Mouse (Mus musculus) stomach, embryonic 15.5 days (tissue): ENCODE measurements around the gene Nrxn2. TPM values are rescaled to one million over a fixed set of nuclear protein-coding genes. Genes with fewer than 3 reads are reported as not detected.

Experiments used
- ATAC-seq: fragments of 200-750 bp; cut with Nextera tagmentation; 2 replicates; pipeline ENCODE4 v1.8.0; 2017; ENCODE audit warnings: low read depth, moderate number of reproducible peaks, moderate TSS enrichment; ENCODE audit not compliant: insufficient read depth, low FRiP score
- H3K27ac ChIP-seq: fragments of 300-500 bp; sonication (generic); 2 replicates; pipeline ENCODE4 v1.5.1; 2015; ENCODE audit warnings: mild to moderate bottlenecking, inconsistent platforms
- H3K27me3 ChIP-seq: fragments of 300-500 bp; sonication (generic); replicated peaks from 2 replicates; pipeline ENCODE4 v1.6.1; 2015; ENCODE audit warnings: inconsistent platforms
- H3K36me3 ChIP-seq: fragments of 300-500 bp; sonication (generic); 2 replicates; pipeline ENCODE4 v1.6.1; 2015; ENCODE audit warnings: inconsistent platforms
- H3K4me1 ChIP-seq: fragments of 300-500 bp; sonication (generic); 2 replicates; pipeline ENCODE4 v1.6.1; 2015; ENCODE audit warnings: inconsistent platforms
- H3K4me2 ChIP-seq: fragments of 300-500 bp; sonication (generic); 2 replicates; pipeline ENCODE4 v1.6.1; 2015; ENCODE audit warnings: mild to moderate bottlenecking, inconsistent platforms
- H3K4me3 ChIP-seq: fragments of 300-500 bp; sonication (generic); replicated peaks from 2 replicates; pipeline ENCODE4 v1.5.1; 2015; ENCODE audit warnings: inconsistent platforms
- H3K9ac ChIP-seq: fragments of 300-500 bp; sonication (generic); 2 replicates; pipeline ENCODE4 v1.6.1; 2015; ENCODE audit warnings: inconsistent platforms
- H3K9me3 ChIP-seq: fragments of 300-500 bp; sonication (generic); 2 replicates; pipeline ENCODE4 v1.6.1; 2016; ENCODE audit warnings: inconsistent platforms
- WGBS: fragments of 180-500 bp; shearing (Covaris S2); methylation state at CpG from one replicate; pipeline ENCODE4 v1.1.7; 2015; 5-methylcytosine and 5-hydroxymethylcytosine counted together
- polyA plus RNA-seq: library from polyadenylated mRNA; unstranded; fragments of >200 nt; fragmentation: Nextera tagmentation; extraction: Ambion mirVana; gene quantifications from 2 replicates; pipeline ENCODE4 v1.2.1, GENCODE M21; 2015

The Nrxn2 gene
- polyA plus RNA-seq, 1 experiment from 2014 or later: 1.4 TPM

GRCm38 (mm10) chr19:6407816-6408510 is 10.6 kb upstream of the Nrxn2 start:
- Histone ChIP-seq H3K4me3 (no peak overlapping the region), H3K4me1 (no peaks in the 10 kb centered on the region), H3K27ac (no peak overlapping the region), H3K4me2 (no peak overlapping the region), H3K27me3 (no peaks in the 10 kb centered on the region), H3K9me3 (no peaks in the 10 kb centered on the region), H3K36me3 (no peaks in the 10 kb centered on the region), H3K9ac (no peak overlapping the region)
- WGBS: 60% methylated on average over 16 of the region's 16 CpGs
- no peak for ATAC-seq

GRCm38 (mm10) chr19:6408749-6409148 is 9.8 kb upstream of the Nrxn2 start:
- WGBS: 78% methylated on average over 8 of the region's 8 CpGs
- Histone ChIP-seq H3K4me1 (no peaks in the 10 kb centered on the region), H3K9ac (no peak overlapping the region), H3K27ac (no peak overlapping the region), H3K36me3 (no peaks in the 10 kb centered on the region), H3K9me3 (no peaks in the 10 kb centered on the region), H3K27me3 (0 out of 2 replicates have a peak, but pooled peaks cover 1% of the 10 kb centered on the region), H3K4me3 (no peak overlapping the region), H3K4me2 (no peak overlapping the region)
- ATAC-seq: no peak

- Histone ChIP-seq H3K9me3 (no peaks in the 10 kb centered on the region), H3K4me1 (no peaks in the 10 kb centered on the region), H3K27ac (no peak overlapping the region), H3K4me3 (no peak overlapping the region), H3K4me2 (no peak overlapping the region), H3K36me3 (no peaks in the 10 kb centered on the region), H3K9ac (no peak overlapping the region), H3K27me3 (0 out of 2 replicates have a peak, but pooled peaks cover 5% of the 10 kb centered on the region)
- 80% methylated on average over 5 of the region's 5 CpGs for WGBS
- no peak for ATAC-seq
Observed at GRCm38 (mm10) chr19:6409176-6409575, 9.4 kb upstream of the Nrxn2 start.

- Histone ChIP-seq H3K9ac (no peak overlapping the region), H3K9me3 (no peaks in the 10 kb centered on the region), H3K4me2 (no peak overlapping the region), H3K36me3 (no peaks in the 10 kb centered on the region), H3K4me3 (no peak overlapping the region), H3K27me3 (0 out of 2 replicates have a peak, but pooled peaks cover 6% of the 10 kb centered on the region), H3K4me1 (no peaks in the 10 kb centered on the region), H3K27ac (no peak overlapping the region)
- WGBS: 76% methylated on average over 5 of the region's 5 CpGs
- ATAC-seq: no peak
Observed at GRCm38 (mm10) chr19:6409936-6410335, 8.6 kb upstream of the Nrxn2 start.

- ATAC-seq: no peak
- WGBS: 62% methylated on average over 14 of the region's 14 CpGs
- Histone ChIP-seq H3K27me3 (peaks cover 7% of the 10 kb centered on the region; the same call in 1 of the 2 replicates), H3K4me2 (no peak overlapping the region), H3K9me3 (no peaks in the 10 kb centered on the region), H3K9ac (no peak overlapping the region), H3K4me3 (no peak overlapping the region), H3K27ac (no peak overlapping the region), H3K36me3 (no peaks in the 10 kb centered on the region), H3K4me1 (0 out of 2 replicates have a peak, but pooled peaks cover 8% of the 10 kb centered on the region)
Observed at GRCm38 (mm10) chr19:6412798-6413197, 5.7 kb upstream of the Nrxn2 start.

- no peaks in the 10 kb centered on the region for H3K9me3 ChIP-seq
- 34% methylated on average over 6 of the region's 6 CpGs for WGBS
- H3K27me3 ChIP-seq: peaks cover 33% of the 10 kb centered on the region
- no peak overlapping the region for H3K4me3 ChIP-seq
- H3K36me3 ChIP-seq: no peaks in the 10 kb centered on the region
- no peak overlapping the region for H3K9ac ChIP-seq
- no peak for ATAC-seq
- H3K4me2 ChIP-seq: no peak overlapping the region
- H3K4me1 ChIP-seq: peaks cover 17% of the 10 kb centered on the region
- no peak overlapping the region for H3K27ac ChIP-seq
Observed at GRCm38 (mm10) chr19:6415454-6415853, 3.1 kb upstream of the Nrxn2 start.

- no peaks in the 10 kb centered on the region for H3K9me3 ChIP-seq
- ATAC-seq: no peak
- peaks cover 41% of the 10 kb centered on the region for H3K27me3 ChIP-seq
- no peak overlapping the region for H3K4me3 ChIP-seq
- no peak overlapping the region for H3K27ac ChIP-seq
- H3K9ac ChIP-seq: no peak overlapping the region
- H3K36me3 ChIP-seq: no peaks in the 10 kb centered on the region
- H3K4me1 ChIP-seq: peaks cover 17% of the 10 kb centered on the region
- no peak overlapping the region for H3K4me2 ChIP-seq
- 27% methylated on average over 9 of the region's 9 CpGs for WGBS
Observed at GRCm38 (mm10) chr19:6416124-6416770, 2.3 kb upstream of the Nrxn2 start.

GRCm38 (mm10) chr19:6416894-6417761 is 1.4 kb upstream of the Nrxn2 start:
- H3K9ac ChIP-seq: no peak overlapping the region
- no peak overlapping the region for H3K27ac ChIP-seq
- H3K27me3 ChIP-seq: peaks cover 50% of the 10 kb centered on the region
- H3K36me3 ChIP-seq: no peaks in the 10 kb centered on the region
- WGBS: 67% methylated on average over 12 of the region's 12 CpGs
- H3K4me2 ChIP-seq: no peak overlapping the region
- H3K4me1 ChIP-seq: peaks cover 17% of the 10 kb centered on the region
- no peak overlapping the region for H3K4me3 ChIP-seq
- no peak for ATAC-seq
- H3K9me3 ChIP-seq: no peaks in the 10 kb centered on the region

GRCm38 (mm10) chr19:6418984-6419692 is 607 bp downstream of the Nrxn2 start:
- H3K9ac ChIP-seq: no peak overlapping the region
- H3K27ac ChIP-seq: no peak overlapping the region
- peaks cover 55% of the 10 kb centered on the region for H3K27me3 ChIP-seq
- no peak for ATAC-seq
- H3K4me2 ChIP-seq: peak overlapping the region; percentile 94
- H3K36me3 ChIP-seq: no peaks in the 10 kb centered on the region
- H3K4me3 ChIP-seq: peak overlapping the region; percentile 46
- no peaks in the 10 kb centered on the region for H3K9me3 ChIP-seq
- H3K4me1 ChIP-seq: peaks cover 17% of the 10 kb centered on the region
- 8% methylated on average over 23 of the region's 23 CpGs for WGBS

GRCm38 (mm10) chr19:6419805-6420310 is 1.3 kb downstream of the Nrxn2 start:
- no peak overlapping the region for H3K27ac ChIP-seq
- no peaks in the 10 kb centered on the region for H3K36me3 ChIP-seq
- H3K4me3 ChIP-seq: no peak overlapping the region
- no peak for ATAC-seq
- no peak overlapping the region for H3K9ac ChIP-seq
- H3K4me1 ChIP-seq: peaks cover 17% of the 10 kb centered on the region
- H3K9me3 ChIP-seq: no peaks in the 10 kb centered on the region
- 61% methylated on average over 9 of the region's 9 CpGs for WGBS
- H3K4me2 ChIP-seq: no peak overlapping the region
- H3K27me3 ChIP-seq: peaks cover 62% of the 10 kb centered on the region

GRCm38 (mm10) chr19:6420481-6421210 is 2.1 kb downstream of the Nrxn2 start:
- H3K36me3 ChIP-seq: no peaks in the 10 kb centered on the region
- no peak overlapping the region for H3K27ac ChIP-seq
- H3K9ac ChIP-seq: no peak overlapping the region

More at GRCm38 (mm10) chr19:6420481-6421210, 2.1 kb downstream of the Nrxn2 start:
- H3K4me2 ChIP-seq: no peak overlapping the region
- no peaks in the 10 kb centered on the region for H3K9me3 ChIP-seq
- 55% methylated on average over 19 of the region's 19 CpGs for WGBS
- H3K4me3 ChIP-seq: no peak overlapping the region
- ATAC-seq: no peak
- peaks cover 70% of the 10 kb centered on the region for H3K27me3 ChIP-seq
- peaks cover 17% of the 10 kb centered on the region for H3K4me1 ChIP-seq
